Mouse (Mus musculus) midbrain, embryonic 13.5 days (tissue): Measurements from ENCODE around the gene Wnt5b. TPM values are rescaled to one million over a fixed set of nuclear protein-coding genes. Genes with fewer than 3 reads are reported as not detected.
"Not testable (repeated sequence)": the region's sequence is repeated elsewhere in the genome, so short reads cannot be mapped to it uniquely, and the experiment has no call there.

Source experiments
- ATAC-seq: fragments of 200-750 bp; cut with Nextera tagmentation; 2 replicates; pipeline ENCODE4 v1.8.0; 2017; ENCODE audit warnings: mild to moderate bottlenecking, moderate TSS enrichment, moderate library complexity
- H3K27ac ChIP-seq: fragments of 300-500 bp; sonication (generic); 2 replicates; pipeline ENCODE4 v1.5.1; 2015; ENCODE audit warnings: inconsistent platforms, mild to moderate bottlenecking, moderate library complexity
- H3K27me3 ChIP-seq: fragments of 300-500 bp; sonication (generic); 2 replicates; pipeline ENCODE4 v1.6.1; 2015; ENCODE audit warnings: mild to moderate bottlenecking, inconsistent platforms
- H3K36me3 ChIP-seq: fragments of 300-500 bp; sonication (generic); 2 replicates; pipeline ENCODE4 v1.6.1; 2015; ENCODE audit warnings: mild to moderate bottlenecking, inconsistent platforms
- H3K4me1 ChIP-seq: fragments of 300-500 bp; sonication (generic); replicated peaks from 2 replicates; pipeline ENCODE4 v1.6.1; 2015; ENCODE audit warnings: inconsistent platforms
- H3K4me2 ChIP-seq: fragments of 300-500 bp; sonication (generic); replicated peaks from 2 replicates; pipeline ENCODE4 v1.6.1; 2015; ENCODE audit warnings: moderate library complexity, mild to moderate bottlenecking, inconsistent platforms
- H3K4me3 ChIP-seq: fragments of 300-500 bp; sonication (generic); replicated peaks from 2 replicates; pipeline ENCODE4 v1.5.1; 2015; ENCODE audit warnings: mild to moderate bottlenecking, inconsistent platforms
- H3K9ac ChIP-seq: fragments of 300-500 bp; sonication (generic); replicated peaks from 2 replicates; pipeline ENCODE4 v1.6.1; 2015; ENCODE audit warnings: mild to moderate bottlenecking, inconsistent platforms
- H3K9me3 ChIP-seq: fragments of 300-500 bp; sonication (generic); 2 replicates; pipeline ENCODE4 v1.6.1; 2016; ENCODE audit warnings: mild to moderate bottlenecking, inconsistent platforms
- WGBS: fragments of 180-500 bp; shearing (Covaris S2); methylation state at CpG from one replicate; pipeline ENCODE4 v1.1.7; 2015; 5-methylcytosine and 5-hydroxymethylcytosine counted together
- polyA plus RNA-seq: library from polyadenylated mRNA; unstranded; fragments of >200 nt; fragmentation: Nextera tagmentation; extraction: Ambion mirVana; gene quantifications from 2 replicates; pipeline ENCODE4 v1.2.1, GENCODE M21; 2015

The Wnt5b gene
- polyA plus RNA-seq, 1 experiment from 2014 or later = 3.6 TPM

DNA sequence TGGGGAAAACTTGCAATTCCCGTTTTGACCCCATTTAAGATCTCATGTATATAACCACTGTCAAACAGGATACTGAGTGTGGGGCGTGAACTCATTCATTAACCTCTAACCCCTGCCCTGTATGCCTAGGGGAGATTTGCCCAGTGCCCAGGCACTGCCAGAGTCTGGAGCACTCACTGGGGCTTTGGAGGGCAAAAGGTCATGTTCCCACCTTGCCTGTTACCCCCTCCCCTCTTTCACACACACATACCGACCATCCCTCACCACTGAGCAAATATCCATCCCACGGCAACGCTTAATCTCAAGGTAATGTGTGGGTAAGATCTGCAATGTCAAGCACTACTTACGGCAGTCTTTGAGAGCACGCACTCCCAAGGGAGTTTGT, 51.5 kb downstream of the Wnt5b start:
- ATAC-seq = peak; percentile 21
- Histone ChIP-seq H3K4me3 (no peak overlapping the region), H3K27me3 (peaks cover 3% of the 10 kb centered on the region; the same call in 1 of the 2 replicates), H3K9me3 (no peaks in the 10 kb centered on the region), H3K4me2 (no peak overlapping the region), H3K9ac (peak overlapping the region; percentile 44; the same call in 1 of the 2 replicates), H3K27ac (peak overlapping the region; percentile 51), H3K4me1 (peaks cover 34% of the 10 kb centered on the region), H3K36me3 (no peaks in the 10 kb centered on the region)
- WGBS = 9% methylated on average over 7 of the region's 7 CpGs

- Histone ChIP-seq H3K9ac (peak overlapping the region; percentile 29; the same call in 1 of the 2 replicates), H3K4me3 (no peak overlapping the region), H3K4me1 (peaks cover 34% of the 10 kb centered on the region), H3K4me2 (no peak overlapping the region), H3K36me3 (no peaks in the 10 kb centered on the region), H3K27me3 (peaks cover 3% of the 10 kb centered on the region; the same call in 1 of the 2 replicates), H3K27ac (peak overlapping the region; percentile 51), H3K9me3 (no peaks in the 10 kb centered on the region)
- peak; percentile 76 for ATAC-seq
- WGBS = 9% methylated on average over 9 of the region's 9 CpGs
These were observed 52.0 kb downstream of the Wnt5b start for GRCm38 (mm10) chr6:119491997-119492629.

- H3K27ac ChIP-seq = peak overlapping the region; percentile 60
- peak overlapping the region; percentile 36; the same call in 1 of the 2 replicates for H3K9ac ChIP-seq
- peaks cover 3% of the 10 kb centered on the region; the same call in 1 of the 2 replicates for H3K27me3 ChIP-seq
- 7% methylated on average over 11 of the region's 11 CpGs for WGBS
- H3K36me3 ChIP-seq = no peaks in the 10 kb centered on the region
- H3K9me3 ChIP-seq = no peaks in the 10 kb centered on the region
- peak overlapping the region; percentile 10; the same call in 1 of the 2 replicates for H3K4me3 ChIP-seq
- 0 out of 2 replicates have a peak, but pooled peaks have one; percentile 8 for ATAC-seq
- H3K4me2 ChIP-seq = peak overlapping the region; percentile 45
- H3K4me1 ChIP-seq = peaks cover 37% of the 10 kb centered on the region
These were observed 53.1 kb downstream of the Wnt5b start for GRCm38 (mm10) chr6:119491006-119491405.

DNA sequence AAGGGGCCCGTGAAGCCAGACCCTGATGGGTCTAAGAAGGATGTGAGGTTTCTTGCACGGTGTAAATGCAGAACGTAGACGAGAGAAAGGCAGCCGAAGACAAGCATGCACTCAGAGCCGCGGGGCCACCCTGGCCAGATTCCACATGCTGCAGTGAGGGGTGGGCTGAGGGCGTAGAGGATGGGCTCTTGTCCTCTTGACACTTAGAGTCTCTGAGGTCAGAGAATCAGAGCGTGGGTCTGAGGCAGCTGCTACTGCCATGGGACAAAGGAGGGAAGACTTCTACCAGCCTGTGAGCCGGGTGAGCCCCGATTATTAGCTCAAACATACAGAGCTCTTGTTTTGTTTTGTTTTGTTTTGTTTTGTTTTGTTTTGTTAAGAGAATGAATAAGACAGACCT, 53.6 kb downstream of the Wnt5b start:
- peak overlapping the region; percentile 45 for H3K4me2 ChIP-seq
- peak overlapping the region; percentile 10 for H3K4me3 ChIP-seq
- H3K36me3 ChIP-seq = no peaks in the 10 kb centered on the region
- H3K27ac ChIP-seq = 0 out of 2 replicates have a peak overlapping the region, but pooled peaks have one; percentile 60
- H3K4me1 ChIP-seq = peaks cover 42% of the 10 kb centered on the region
- H3K9me3 ChIP-seq = no peaks in the 10 kb centered on the region
- H3K9ac ChIP-seq = peak overlapping the region; percentile 36; the same call in 1 of the 2 replicates
- 0 out of 2 replicates have a peak, but pooled peaks have one; percentile 3 for ATAC-seq
- peaks cover 3% of the 10 kb centered on the region; the same call in 1 of the 2 replicates for H3K27me3 ChIP-seq
- 5% methylated on average over 11 of the region's 11 CpGs for WGBS

DNA sequence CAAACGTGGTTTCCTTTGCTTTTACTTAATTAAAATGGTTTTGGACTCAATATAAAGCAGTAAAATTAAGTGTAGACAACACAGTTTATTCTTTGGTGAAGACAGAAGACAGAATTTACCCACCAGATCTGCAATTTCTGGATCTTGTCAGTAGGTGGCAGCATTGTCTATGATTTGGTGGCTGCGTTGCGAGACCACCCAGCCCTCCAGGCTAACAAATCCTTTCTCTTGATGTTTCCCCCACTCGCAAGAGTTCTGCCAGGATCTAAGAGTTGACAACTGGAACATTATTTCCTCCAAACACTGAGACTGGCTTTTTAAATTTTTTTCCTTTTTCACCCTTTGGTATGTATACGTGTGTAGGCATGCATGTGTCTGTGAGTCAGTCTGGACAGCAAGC, 54.4 kb downstream of the Wnt5b start:
- no peak overlapping the region for H3K9ac ChIP-seq
- WGBS = 7% methylated on average over 5 of the region's 5 CpGs
- no peak for ATAC-seq
- peaks cover 3% of the 10 kb centered on the region; the same call in 1 of the 2 replicates for H3K27me3 ChIP-seq
- peaks cover 45% of the 10 kb centered on the region for H3K4me1 ChIP-seq
- no peak overlapping the region for H3K4me3 ChIP-seq
- H3K36me3 ChIP-seq = peaks cover under 1% of the 10 kb centered on the region
- no peak overlapping the region for H3K27ac ChIP-seq
- no peaks in the 10 kb centered on the region for H3K9me3 ChIP-seq
- H3K4me2 ChIP-seq = peak overlapping the region; percentile 45; the same call in 1 of the 2 replicates

GRCm38 (mm10) chr6:119487619-119488018, 56.5 kb downstream of the Wnt5b start:
- Histone ChIP-seq H3K36me3 (peaks cover 17% of the 10 kb centered on the region), H3K4me3 (no peak overlapping the region), H3K9ac (no peak overlapping the region), H3K27me3 (peaks cover 3% of the 10 kb centered on the region; the same call in 1 of the 2 replicates), H3K4me2 (no peak overlapping the region), H3K4me1 (peaks cover 59% of the 10 kb centered on the region), H3K9me3 (no peaks in the 10 kb centered on the region), H3K27ac (no peak overlapping the region)
- 93% methylated on average over 9 of the region's 9 CpGs for WGBS
- no peak for ATAC-seq

DNA sequence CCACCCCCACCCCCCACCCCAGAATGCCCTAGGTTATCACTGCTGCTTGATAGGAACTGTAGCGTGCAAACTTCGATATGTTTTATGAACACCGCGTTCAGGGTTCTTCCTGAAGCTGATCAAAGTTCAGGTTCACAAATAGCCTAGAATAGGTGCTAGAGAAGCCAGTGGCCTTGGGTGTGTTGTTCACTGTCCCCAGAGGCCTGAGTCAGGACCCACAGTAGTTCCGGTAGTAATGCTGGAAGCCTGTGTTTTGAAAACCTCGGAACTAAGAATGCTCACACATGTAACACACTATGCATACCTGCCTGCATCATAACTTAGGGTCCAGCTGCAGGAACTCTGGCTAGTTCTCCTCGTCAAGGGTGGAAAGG, 57.1 kb downstream of the Wnt5b start:
- H3K27ac ChIP-seq = no peak overlapping the region
- H3K27me3 ChIP-seq = peaks cover 3% of the 10 kb centered on the region; the same call in 1 of the 2 replicates
- no peak overlapping the region for H3K4me2 ChIP-seq
- ATAC-seq = no peak
- peaks cover 17% of the 10 kb centered on the region for H3K36me3 ChIP-seq
- 92% methylated on average over 7 of the region's 7 CpGs for WGBS
- no peak overlapping the region for H3K9ac ChIP-seq
- H3K4me3 ChIP-seq = no peak overlapping the region
- no peaks in the 10 kb centered on the region for H3K9me3 ChIP-seq
- peaks cover 59% of the 10 kb centered on the region for H3K4me1 ChIP-seq

- 81% methylated on average over 12 of the region's 12 CpGs for WGBS
- H3K9ac ChIP-seq = no peak overlapping the region
- peaks cover 17% of the 10 kb centered on the region for H3K36me3 ChIP-seq
- no peaks in the 10 kb centered on the region for H3K9me3 ChIP-seq
- ATAC-seq = no peak
- no peak overlapping the region for H3K4me2 ChIP-seq
- peaks cover 58% of the 10 kb centered on the region for H3K4me1 ChIP-seq
- H3K27ac ChIP-seq = no peak overlapping the region
- H3K4me3 ChIP-seq = no peak overlapping the region
- H3K27me3 ChIP-seq = peaks cover 3% of the 10 kb centered on the region; the same call in 1 of the 2 replicates
These were observed 57.6 kb downstream of the Wnt5b start for GRCm38 (mm10) chr6:119486381-119487084.

- peaks cover 56% of the 10 kb centered on the region for H3K4me1 ChIP-seq
- no peak overlapping the region for H3K4me3 ChIP-seq
- peaks cover 3% of the 10 kb centered on the region; the same call in 1 of the 2 replicates for H3K27me3 ChIP-seq
- H3K36me3 ChIP-seq = peaks cover 23% of the 10 kb centered on the region
- H3K4me2 ChIP-seq = no peak overlapping the region
- H3K9ac ChIP-seq = no peak overlapping the region
- H3K9me3 ChIP-seq = no peaks in the 10 kb centered on the region
- H3K27ac ChIP-seq = peak overlapping the region; percentile 14; the same call in 1 of the 2 replicates
- no peak for ATAC-seq
- WGBS = 19% methylated on average over 2 of the region's 2 CpGs
These were observed 58.7 kb downstream of the Wnt5b start for GRCm38 (mm10) chr6:119485486-119485885.

GRCm38 (mm10) chr6:119482958-119483600, 61.1 kb downstream of the Wnt5b start:
- Histone ChIP-seq H3K27me3 (no peaks in the 10 kb centered on the region), H3K4me1 (peaks cover 60% of the 10 kb centered on the region), H3K4me2 (peak overlapping the region; percentile 97), H3K36me3 (peaks cover 23% of the 10 kb centered on the region), H3K4me3 (peak overlapping the region; percentile 98), H3K9me3 (no peaks in the 10 kb centered on the region), H3K9ac (peak overlapping the region; percentile 59), H3K27ac (no peak overlapping the region)
- ATAC-seq = 0 out of 2 replicates have a peak, but pooled peaks have one; percentile 10
- WGBS = 33% methylated on average over 16 of the region's 16 CpGs

- H3K27ac ChIP-seq, H3K9me3 ChIP-seq, ATAC-seq, H3K27me3 ChIP-seq: not testable (repeated sequence)
- H3K9ac ChIP-seq = peak overlapping the region; percentile 54
- WGBS = 5% methylated on average over 10 of the region's 10 CpGs
- peaks cover 23% of the 10 kb centered on the region for H3K36me3 ChIP-seq
- H3K4me2 ChIP-seq = peak overlapping the region; percentile 97
- peaks cover 67% of the 10 kb centered on the region for H3K4me1 ChIP-seq
- peak overlapping the region; percentile 98 for H3K4me3 ChIP-seq
These were observed 62.3 kb downstream of the Wnt5b start for GRCm38 (mm10) chr6:119481741-119482390.
